Mouse (Mus musculus): ENCODE data around the gene Serpina5.

The Serpina5 gene

DNA sequence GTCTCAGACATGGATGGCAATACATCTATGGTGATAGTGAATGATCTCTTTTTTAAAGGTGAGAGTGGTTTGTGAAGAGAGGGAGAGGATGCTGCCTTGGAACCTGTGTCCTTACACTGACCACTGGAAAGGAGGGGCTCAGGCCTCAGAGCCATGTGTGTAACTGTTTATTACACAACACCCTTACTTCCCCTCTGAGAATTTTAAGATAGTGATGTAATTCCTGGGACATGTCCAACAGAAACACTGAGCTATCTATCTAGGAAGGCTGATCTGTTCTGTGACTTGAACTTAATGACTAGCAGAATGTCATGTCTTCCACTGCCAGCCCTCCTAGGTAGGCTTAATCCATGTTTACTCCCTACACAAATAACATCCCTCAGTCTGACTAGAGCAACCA, 30.1 kb downstream of the Serpina5 start:
- DNase-seq = no peak

DNA sequence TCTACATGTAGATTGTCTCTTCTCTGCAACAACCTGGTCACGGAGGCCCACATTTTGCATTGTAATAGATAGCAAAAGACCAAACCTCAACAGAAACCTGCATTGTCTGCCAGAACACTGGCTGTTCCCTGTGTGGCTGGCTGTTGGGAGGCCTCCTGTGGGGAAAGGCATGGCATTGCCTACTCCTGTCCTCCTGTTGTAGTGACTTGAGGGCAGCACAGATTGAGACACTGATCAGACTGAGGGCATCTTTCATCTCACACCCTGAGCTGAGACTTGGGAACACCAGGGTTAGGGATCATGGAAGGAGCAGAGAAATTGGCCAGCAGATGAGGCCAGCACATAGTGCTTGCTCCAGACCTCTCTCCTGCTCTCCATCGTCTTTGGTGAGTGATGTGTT, 37.3 kb downstream of the Serpina5 start:
- no peak for DNase-seq

DNA sequence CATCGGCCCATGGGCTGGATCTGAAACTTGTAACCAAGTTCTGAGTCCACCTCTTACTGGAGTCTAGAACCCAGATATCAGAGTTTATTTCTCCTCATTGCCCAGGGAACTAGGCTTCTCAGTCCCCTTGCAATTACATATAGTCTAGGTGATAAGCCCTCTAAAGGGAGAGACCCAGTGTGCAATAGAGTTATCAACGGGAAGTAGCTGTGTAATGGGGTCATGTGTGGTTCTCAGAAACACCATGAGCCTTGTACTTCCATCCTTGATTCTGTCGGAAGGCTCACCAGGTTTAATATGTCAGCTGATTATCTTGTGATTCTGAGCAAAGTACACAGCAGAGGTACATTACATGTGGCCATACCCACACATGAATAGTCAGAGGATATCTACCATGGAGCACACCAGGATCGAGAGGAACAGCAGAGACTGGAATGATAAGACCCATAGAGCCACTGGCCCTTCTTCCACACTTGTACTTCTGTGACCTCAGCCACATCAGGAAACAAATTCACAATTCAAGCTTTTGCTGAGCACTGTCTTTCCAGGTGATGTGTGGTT, 39.7 kb downstream of the Serpina5 start:
- DNase-seq = no peak

DNA sequence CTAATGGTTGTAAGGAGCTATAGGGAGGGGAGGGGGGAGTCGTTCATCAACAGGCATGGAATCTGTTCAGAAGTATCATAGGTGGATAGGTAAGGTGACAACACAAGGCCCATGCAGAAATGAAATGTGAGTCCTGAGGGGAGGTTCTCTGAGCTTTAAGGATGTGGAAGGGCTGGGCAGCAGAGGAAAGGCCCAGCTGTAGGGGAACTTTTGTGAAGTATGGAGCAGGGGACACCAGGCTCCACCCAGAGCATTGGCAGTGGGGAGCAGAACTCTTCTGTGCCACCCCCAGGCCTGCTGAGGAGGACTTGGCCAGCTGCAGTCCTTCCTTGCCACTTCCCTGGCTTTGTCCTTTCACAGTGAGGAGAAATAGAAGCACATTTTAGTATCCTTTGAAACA, 40.6 kb downstream of the Serpina5 start:
- no peak for DNase-seq

GRCm38 (mm10) chr12:104142427-104142826, 41.5 kb downstream of the Serpina5 start:
- no peak for DNase-seq

DNA sequence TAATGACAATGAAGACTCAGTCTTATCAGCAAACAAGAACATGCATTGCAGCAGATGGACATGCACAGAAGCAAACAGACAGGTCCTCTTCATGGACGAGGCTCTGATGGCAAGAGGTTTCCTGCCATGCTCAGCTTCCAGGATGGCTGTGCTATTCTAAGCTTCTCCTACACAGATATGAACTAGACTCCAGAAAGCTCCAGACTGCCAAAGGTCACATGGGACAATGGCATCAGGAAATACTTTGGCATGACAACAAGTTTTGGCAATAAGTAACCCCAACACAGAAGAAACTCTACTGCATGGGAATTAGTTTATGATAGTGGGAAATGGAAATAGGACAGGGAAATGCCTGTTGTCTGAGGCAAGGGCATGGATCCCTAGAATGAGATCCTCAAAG, 42.4 kb downstream of the Serpina5 start:
- no peak for DNase-seq

- DNase-seq = no peak
Measured at GRCm38 (mm10) chr12:104145571-104145970, 44.7 kb downstream of the Serpina5 start.

DNA sequence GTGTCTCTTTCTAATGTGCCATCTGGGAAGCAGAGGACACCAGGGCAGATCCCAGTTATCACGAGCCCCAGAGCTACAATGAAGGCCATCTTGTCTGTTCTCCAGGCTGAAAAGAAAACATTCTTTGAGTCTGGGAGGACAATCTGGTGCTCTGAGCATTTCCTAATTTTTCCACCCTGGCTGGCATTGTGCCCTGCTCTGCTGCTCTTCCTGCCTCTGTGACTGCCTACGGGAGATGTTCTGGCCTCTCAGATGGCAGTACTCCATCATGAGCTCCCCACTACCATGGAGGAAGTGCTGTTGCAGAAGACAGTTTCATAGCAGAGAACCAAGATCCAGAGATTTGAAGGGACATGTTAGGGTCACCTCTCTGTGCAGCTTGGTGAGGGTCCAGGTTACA, 51.1 kb downstream of the Serpina5 start:
- DNase-seq = no peak

DNA sequence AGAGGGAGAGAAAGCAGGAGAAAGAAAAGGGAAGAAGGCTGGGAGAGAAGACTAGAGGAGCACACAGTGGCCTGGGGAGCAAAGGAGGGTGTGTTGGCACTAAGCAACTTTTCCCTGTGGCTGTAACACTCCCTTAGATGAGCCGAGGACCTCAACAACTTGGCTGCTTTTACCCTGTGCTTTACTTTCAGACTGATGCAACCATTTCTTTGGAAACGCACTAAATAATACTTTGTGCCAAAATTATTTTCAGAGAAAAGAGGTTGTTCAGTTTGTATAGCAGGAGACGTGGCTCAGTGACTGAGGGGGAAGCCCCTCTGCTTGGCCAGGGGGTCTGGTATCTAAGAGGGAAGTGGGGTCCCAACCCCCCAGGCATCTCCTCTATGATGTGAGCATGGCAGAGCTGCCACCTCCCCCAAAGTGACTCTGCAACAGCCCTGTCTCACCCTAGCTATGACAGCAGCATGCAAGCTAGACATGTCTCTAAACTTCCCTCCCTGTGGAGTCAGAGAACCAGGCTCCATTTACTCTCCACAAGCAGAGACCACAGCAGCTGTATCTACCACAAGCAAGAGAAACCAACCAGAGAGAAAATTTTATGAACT, 52.2 kb downstream of the Serpina5 start:
- DNase-seq = no peak

DNA sequence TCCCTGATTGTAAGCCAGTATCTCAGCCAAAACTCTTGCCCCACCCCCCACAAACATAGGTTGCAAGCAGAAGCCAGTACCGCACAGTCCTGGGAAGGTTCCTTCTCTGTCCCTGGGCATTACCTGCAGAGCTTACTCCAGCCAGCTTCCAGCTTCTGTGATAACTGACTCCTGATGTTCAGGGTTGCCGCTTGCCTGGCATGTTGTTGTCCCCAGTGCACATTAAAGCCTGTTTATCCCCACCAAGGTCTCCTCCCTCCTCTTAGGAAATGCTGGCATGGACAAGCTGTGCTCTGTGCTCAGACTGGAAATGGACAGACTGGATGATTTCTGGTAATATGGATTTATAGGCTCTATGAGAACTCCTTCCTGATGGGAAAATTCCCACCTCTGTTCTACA, 52.7 kb downstream of the Serpina5 start, which contains the start of gene Serpina3c:
Serpina3c (minus strand) TSS at position 215 of the 400 bp plus-strand sequence.
- no peak for DNase-seq

Data from kidney, postnatal 10 days (tissue).